Mouse (Mus musculus): Measurements from ENCODE around the gene Timm44. TPM values are rescaled to one million over a fixed set of nuclear protein-coding genes. Genes with fewer than 3 reads are reported as not detected.
A peak's percentile ranks its signal among the peaks of the same experiment; 100 is the strongest.

The Timm44 gene
- polyA plus RNA-seq, 1 experiment from 2014 or later: 54.1 TPM

GRCm38 (mm10) chr8:4226323-4226722 is 49.4 kb downstream of the Timm44 start:
- Histone ChIP-seq H3K4me1 (peaks cover 6% of the 10 kb centered on the region), H3K27ac (no peak overlapping the region), H3K36me3 (no peaks in the 10 kb centered on the region), H3K4me3 (peak overlapping the region; percentile 15; the same call in 1 of the 2 replicates), H3K9ac (no peak overlapping the region), H3K27me3 (peaks cover 32% of the 10 kb centered on the region), H3K9me3 (replicated peaks) (no peaks in the 10 kb centered on the region), H3K4me2 (replicated peaks) (peak overlapping the region; percentile 42)
- WGBS: 21% methylated on average over 4 of the region's 4 CpGs
- ATAC-seq (ENCODE audit: low FRiP score): no peak

DNA sequence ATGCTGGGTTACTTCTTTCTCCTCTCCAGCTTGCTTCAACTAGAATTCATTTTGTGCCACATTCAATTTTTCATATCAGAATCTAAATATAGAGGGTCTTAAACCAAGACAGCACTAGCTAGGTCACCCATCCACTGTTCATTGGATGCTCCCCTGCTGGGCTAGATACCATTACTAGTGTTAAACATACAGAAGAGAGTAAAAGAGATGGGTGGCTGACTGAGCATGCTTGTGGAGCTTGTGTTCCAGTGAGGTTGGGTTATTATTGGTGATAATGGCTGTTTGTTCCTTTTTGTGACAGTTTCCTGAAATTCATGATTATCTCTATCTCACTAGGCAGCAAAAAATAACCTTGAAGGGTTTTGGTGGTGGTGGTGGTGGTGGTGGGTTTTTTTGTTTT is 53.7 kb downstream of the Timm44 start:
- Histone ChIP-seq H3K4me3 (no peak overlapping the region), H3K9me3 (replicated peaks) (no peaks in the 10 kb centered on the region)

GRCm38 (mm10) chr8:4219617-4220016 is 56.1 kb downstream of the Timm44 start:
- H3K27ac ChIP-seq: no peak overlapping the region
- no peak overlapping the region for H3K4me3 ChIP-seq
- ATAC-seq (ENCODE audit: low FRiP score): no peak
- no peaks in the 10 kb centered on the region for H3K9me3 ChIP-seq (replicated peaks)
- peaks cover 4% of the 10 kb centered on the region for H3K27me3 ChIP-seq
- 87% methylated on average over 3 of the region's 3 CpGs for WGBS
- no peak overlapping the region for H3K9ac ChIP-seq
- H3K36me3 ChIP-seq: peaks cover 3% of the 10 kb centered on the region; the same call in 1 of the 2 replicates
- H3K4me2 ChIP-seq (replicated peaks): no peak overlapping the region
- peaks cover 18% of the 10 kb centered on the region for H3K4me1 ChIP-seq

More for the DNA sequence above, 53.7 kb downstream of the Timm44 start:
- Histone ChIP-seq H3K4me1 (peaks cover 9% of the 10 kb centered on the region), H3K9ac (no peak overlapping the region), H3K36me3 (no peaks in the 10 kb centered on the region), H3K27ac (no peak overlapping the region), H3K4me2 (replicated peaks) (no peak overlapping the region), H3K27me3 (peaks cover 18% of the 10 kb centered on the region)
- no peak for ATAC-seq (ENCODE audit: low FRiP score)

- Histone ChIP-seq H3K4me2 (replicated peaks) (peak within 1 kb of the TSS; percentile 89), H3K27me3 (peaks cover 10% of the 10 kb centered on the region), H3K27ac (peak within 1 kb of the TSS; percentile 94), H3K4me3 (peak within 1 kb of the TSS; percentile 65), H3K36me3 (peaks cover 7% of the 10 kb centered on the region; the same call in 1 of the 2 replicates), H3K4me1 (peaks cover 39% of the 10 kb centered on the region), H3K9me3 (replicated peaks) (no peaks in the 10 kb centered on the region), H3K9ac (peak within 1 kb of the TSS; percentile 79)
- WGBS: 1% methylated on average over 44 of the region's 44 CpGs
- peak; percentile 93 for ATAC-seq (ENCODE audit: low FRiP score)
Observed at GRCm38 (mm10) chr8:4216791-4217621, 58.7 kb downstream of the Timm44 start, which contains the start of gene Prr36. Gene Prr36 (minus strand): TSS chr8:4217459.

DNA sequence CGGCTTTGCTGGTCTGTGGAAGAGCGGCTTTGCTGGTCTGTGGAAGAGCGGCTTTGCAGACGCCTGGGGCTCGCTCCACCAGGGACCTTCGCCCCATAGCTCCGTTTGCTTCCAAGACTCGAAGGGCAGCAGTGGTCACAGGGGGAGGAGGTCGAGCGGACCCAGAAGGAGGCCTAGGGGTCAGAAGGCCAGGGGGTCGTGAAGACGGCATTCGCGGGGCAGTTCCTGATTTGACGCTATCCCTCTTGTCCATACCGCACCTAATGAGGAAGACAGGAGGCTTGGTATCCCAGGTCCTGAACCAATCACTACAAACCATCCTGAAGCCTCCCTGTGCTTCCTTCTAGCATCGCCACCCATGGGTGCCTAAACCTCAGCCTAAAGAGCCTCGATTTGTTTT is 59.4 kb downstream of the Timm44 start:
- ATAC-seq (ENCODE audit: low FRiP score): peak; percentile 3

DNA sequence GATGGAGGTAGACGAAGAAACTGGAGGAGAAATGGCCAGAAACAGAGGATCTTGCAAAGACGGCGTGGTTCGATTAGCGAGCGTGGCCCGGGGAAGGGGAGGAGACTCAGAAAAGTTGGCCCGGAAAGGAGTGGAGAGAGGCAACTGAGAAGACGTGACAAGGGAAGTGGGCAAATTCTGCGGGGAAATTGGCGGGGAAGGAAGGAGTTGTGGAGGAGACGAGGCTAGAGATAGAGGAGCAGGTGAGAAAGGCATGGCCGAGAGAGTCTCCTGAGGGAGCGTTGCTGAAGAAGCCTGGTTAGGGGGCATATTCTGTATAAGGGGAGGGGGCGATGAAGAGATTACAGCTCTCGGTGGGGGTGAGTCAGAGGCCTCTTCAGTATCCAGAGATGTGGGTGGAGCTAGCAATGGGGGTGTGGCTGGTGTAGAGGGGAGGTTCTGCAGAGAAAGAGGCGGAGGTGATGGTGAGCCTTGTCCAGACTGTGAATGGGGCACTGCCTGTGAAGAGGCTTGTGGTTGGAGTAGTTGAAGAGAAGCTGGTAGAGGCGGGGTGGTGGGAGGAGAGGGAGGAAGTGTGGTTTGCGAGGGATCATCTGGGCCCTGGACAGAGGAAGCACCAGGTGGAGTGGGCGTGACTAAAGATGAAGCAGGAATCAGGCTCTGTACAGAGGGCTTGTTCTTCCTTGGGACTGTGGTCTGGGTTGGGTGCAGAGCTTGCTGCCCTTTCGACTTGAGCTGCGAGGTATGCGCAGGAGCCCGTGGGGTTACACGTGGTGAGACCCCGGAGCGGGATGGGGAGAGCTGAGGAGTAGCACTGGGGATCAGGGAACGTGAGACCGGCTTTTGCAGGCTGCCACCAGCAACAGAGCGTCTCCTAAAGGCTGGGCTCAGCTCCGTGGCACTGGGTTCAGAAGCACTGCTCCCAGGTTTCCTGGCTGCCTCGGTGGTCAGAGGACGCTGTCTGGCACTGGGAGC is 61.4 kb downstream of the Timm44 start:
- Histone ChIP-seq H3K27ac (0 out of 2 replicates have a peak overlapping the region, but pooled peaks have one; percentile 40), H3K27me3 (peaks cover 10% of the 10 kb centered on the region)

More for the DNA sequence above, 59.4 kb downstream of the Timm44 start:
- Histone ChIP-seq H3K4me3 (peak overlapping the region; percentile 65), H3K4me2 (replicated peaks) (peak overlapping the region; percentile 89), H3K27ac (peak overlapping the region; percentile 94), H3K9me3 (replicated peaks) (no peaks in the 10 kb centered on the region), H3K9ac (peak overlapping the region; percentile 79), H3K36me3 (peaks cover 9% of the 10 kb centered on the region), H3K4me1 (peaks cover 39% of the 10 kb centered on the region), H3K27me3 (peaks cover 10% of the 10 kb centered on the region)
- 4% methylated on average over 18 of the region's 18 CpGs for WGBS

DNA sequence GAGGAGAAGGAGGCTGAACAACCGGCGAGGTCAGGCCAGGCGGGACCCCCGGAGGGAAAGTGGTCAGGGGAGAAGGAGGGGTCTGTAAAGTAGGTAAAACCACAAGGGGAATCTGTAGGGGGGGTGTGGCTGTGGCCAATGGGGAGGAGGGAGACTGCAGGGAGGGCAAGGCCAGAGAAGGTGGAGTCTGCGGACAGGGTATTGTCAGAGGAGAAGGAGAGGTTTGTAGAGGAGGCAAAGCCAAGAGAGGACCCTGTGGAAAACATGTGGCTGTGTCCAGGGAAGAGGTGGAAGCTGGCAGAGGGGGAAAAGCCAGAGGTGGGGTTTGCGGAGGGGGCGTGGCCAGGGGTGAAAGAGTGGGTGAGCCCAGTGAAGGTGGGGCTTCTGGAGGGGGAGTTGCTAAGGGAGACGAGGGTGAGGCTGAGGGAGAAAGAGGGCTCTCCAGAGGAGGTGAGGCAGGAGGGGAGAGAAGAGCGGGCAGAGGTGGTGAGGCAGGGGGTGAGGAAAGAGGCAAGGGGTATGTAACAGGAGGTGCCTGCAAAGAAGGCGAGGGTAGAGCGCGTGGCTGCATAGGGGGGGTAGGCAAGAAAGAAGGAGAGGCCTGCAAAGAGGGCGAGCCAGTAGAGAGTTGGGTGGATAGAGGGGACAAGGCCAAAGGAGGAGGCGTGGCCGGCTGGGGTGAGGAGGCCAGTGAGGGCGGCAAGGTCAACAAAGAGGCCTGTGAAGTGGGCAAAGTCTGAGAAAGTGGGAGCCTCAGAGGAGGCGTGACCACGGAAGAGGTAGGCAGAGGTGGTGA is 62.3 kb downstream of the Timm44 start:
- WGBS: 4% methylated on average over 18 of the region's 18 CpGs
- Histone ChIP-seq H3K4me1 (peaks cover 43% of the 10 kb centered on the region), H3K4me2 (replicated peaks) (peak overlapping the region; percentile 89), H3K4me3 (peak overlapping the region; percentile 44), H3K9ac (peak overlapping the region; percentile 61), H3K27ac (peak overlapping the region; percentile 40; the same call in 1 of the 2 replicates), H3K36me3 (peaks cover 35% of the 10 kb centered on the region), H3K9me3 (replicated peaks) (no peaks in the 10 kb centered on the region), H3K27me3 (peaks cover 10% of the 10 kb centered on the region)
- 0 out of 2 replicates have a peak, but pooled peaks have one; percentile 5 for ATAC-seq (ENCODE audit: low FRiP score)

More for the DNA sequence above, 61.4 kb downstream of the Timm44 start:
- H3K36me3 ChIP-seq: peaks cover 27% of the 10 kb centered on the region
- H3K4me3 ChIP-seq: peak overlapping the region; percentile 44
- H3K4me1 ChIP-seq: peaks cover 43% of the 10 kb centered on the region
- peak overlapping the region; percentile 89 for H3K4me2 ChIP-seq (replicated peaks)
- H3K9ac ChIP-seq: peak overlapping the region; percentile 61
- no peaks in the 10 kb centered on the region for H3K9me3 ChIP-seq (replicated peaks)
- peak; percentile 1; the same call in 1 of the 2 replicates for ATAC-seq (ENCODE audit: low FRiP score)
- WGBS: 12% methylated on average over 33 of the region's 33 CpGs

- Histone ChIP-seq H3K36me3 (peaks cover 41% of the 10 kb centered on the region), H3K9me3 (replicated peaks) (no peaks in the 10 kb centered on the region), H3K4me1 (peaks cover 44% of the 10 kb centered on the region), H3K4me3 (peak overlapping the region; percentile 44), H3K27ac (0 out of 2 replicates have a peak overlapping the region, but pooled peaks have one; percentile 35), H3K27me3 (peaks cover 10% of the 10 kb centered on the region), H3K4me2 (replicated peaks) (peak overlapping the region; percentile 89), H3K9ac (peak overlapping the region; percentile 61)
- 1% methylated on average over 25 of the region's 25 CpGs for WGBS
- ATAC-seq (ENCODE audit: low FRiP score): 0 out of 2 replicates have a peak, but pooled peaks have one; percentile 0
Observed at GRCm38 (mm10) chr8:4212809-4213209, 62.9 kb downstream of the Timm44 start.

- Histone ChIP-seq H3K9ac (no peak overlapping the region), H3K4me1 (peaks cover 56% of the 10 kb centered on the region), H3K9me3 (replicated peaks) (no peaks in the 10 kb centered on the region), H3K4me2 (replicated peaks) (no peak overlapping the region), H3K27me3 (peaks cover 26% of the 10 kb centered on the region), H3K4me3 (no peak overlapping the region), H3K36me3 (peaks cover 53% of the 10 kb centered on the region), H3K27ac (no peak overlapping the region)
- WGBS: 73% methylated on average over 6 of the region's 6 CpGs
- no peak for ATAC-seq (ENCODE audit: low FRiP score)
Observed at GRCm38 (mm10) chr8:4211097-4211496, 64.6 kb downstream of the Timm44 start.
